Mouse (Mus musculus): ENCODE measurements around the gene Hdac9. TPM values are rescaled to one million over a fixed set of nuclear protein-coding genes. Genes with fewer than 3 reads are reported as not detected.

The Hdac9 gene
- polyA plus RNA-seq, 1 experiment from 2014 or later: 4.6 TPM

DNA sequence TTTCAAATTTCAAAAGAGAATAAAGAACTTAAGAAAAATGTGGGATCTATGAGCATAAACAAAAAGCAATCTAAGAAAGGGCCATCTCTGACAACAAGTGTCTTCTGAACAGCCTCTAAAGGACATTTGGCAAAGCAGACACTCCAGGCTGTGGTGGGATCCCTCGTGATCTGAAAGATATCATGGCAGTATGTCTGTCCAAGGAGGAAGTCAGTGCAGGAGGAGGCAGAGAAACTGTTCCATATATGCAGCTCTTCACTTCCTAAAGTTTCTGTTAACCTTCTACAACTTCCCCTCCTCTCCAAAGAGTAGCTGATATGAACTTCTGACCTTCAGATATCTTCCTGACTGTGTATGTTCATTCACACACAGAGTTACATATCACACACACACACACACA lies 220.2 kb downstream of the Hdac9 start:
- WGBS: 68% methylated on average over 1 of the region's 1 CpGs
- H3K4me2 ChIP-seq (ENCODE audit: low read depth, low read length): no peak overlapping the region
- no peaks in the 10 kb centered on the region for H3K4me1 ChIP-seq (ENCODE audit: control insufficient read depth, insufficient read depth, low read length)
- H3K4me3 ChIP-seq (replicated peaks; ENCODE audit: low read length): no peak overlapping the region
- no peak for ATAC-seq (ENCODE audit: insufficient read depth, low FRiP score)
- H3K27me3 ChIP-seq (ENCODE audit: control insufficient read depth, insufficient read depth, low read length): no peaks in the 10 kb centered on the region
- no peak overlapping the region for H3K27ac ChIP-seq (ENCODE audit: low read length)
- no peak overlapping the region for H3K9ac ChIP-seq (ENCODE audit: low read length)
- no peaks in the 10 kb centered on the region for H3K9me3 ChIP-seq (replicated peaks; ENCODE audit: control insufficient read depth, low read length)
- H3K36me3 ChIP-seq (ENCODE audit: control insufficient read depth, insufficient read depth, low read length): no peaks in the 10 kb centered on the region

DNA sequence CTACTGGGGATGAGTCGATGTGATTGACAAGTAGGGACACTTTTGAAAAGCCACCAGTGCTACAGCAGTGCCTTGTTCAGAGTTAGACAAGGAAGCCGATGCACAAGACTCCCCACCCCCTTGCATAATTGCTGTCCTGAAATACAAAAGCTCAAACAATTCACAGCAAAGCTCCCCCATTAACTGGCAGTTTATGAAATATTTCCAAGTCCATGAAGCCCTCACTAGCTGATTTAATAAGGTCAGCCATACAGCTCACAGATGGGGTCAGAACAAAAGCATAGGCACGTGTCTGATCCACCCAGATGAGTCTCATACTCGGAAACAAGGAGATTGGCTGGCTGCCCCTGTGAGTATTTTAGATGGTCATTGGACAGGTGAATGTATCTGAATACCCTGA lies 228.0 kb downstream of the Hdac9 start:
- Histone ChIP-seq H3K9me3 (replicated peaks; ENCODE audit: control insufficient read depth, low read length) (no peaks in the 10 kb centered on the region), H3K4me3 (replicated peaks; ENCODE audit: low read length) (no peak overlapping the region), H3K9ac (ENCODE audit: low read length) (no peak overlapping the region), H3K27me3 (ENCODE audit: control insufficient read depth, insufficient read depth, low read length) (no peaks in the 10 kb centered on the region), H3K36me3 (ENCODE audit: control insufficient read depth, insufficient read depth, low read length) (no peaks in the 10 kb centered on the region), H3K4me2 (ENCODE audit: low read depth, low read length) (no peak overlapping the region), H3K4me1 (ENCODE audit: control insufficient read depth, insufficient read depth, low read length) (no peaks in the 10 kb centered on the region), H3K27ac (ENCODE audit: low read length) (no peak overlapping the region)
- 61% methylated on average over 4 of the region's 4 CpGs for WGBS
- no peak for ATAC-seq (ENCODE audit: insufficient read depth, low FRiP score)

DNA sequence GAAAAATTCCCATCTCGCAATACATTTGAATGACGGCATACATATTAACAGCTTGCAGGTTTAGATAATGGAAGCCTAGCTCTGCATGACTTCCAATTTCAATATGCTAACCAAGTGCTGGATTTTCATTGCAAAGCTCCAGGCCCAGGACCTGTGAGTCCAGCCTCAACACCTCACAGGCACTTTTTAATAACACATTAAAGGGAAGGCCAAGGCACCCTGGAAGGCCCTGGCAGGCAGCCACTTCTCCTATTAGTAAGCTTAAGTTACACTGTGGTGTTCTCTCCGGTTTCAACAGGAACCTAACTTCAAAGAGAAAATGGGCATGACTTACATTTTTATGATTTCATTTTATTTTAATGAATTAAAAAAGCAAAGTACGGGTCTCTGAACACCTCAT lies 233.5 kb downstream of the Hdac9 start:
- ATAC-seq (ENCODE audit: insufficient read depth, low FRiP score): no peak
- WGBS: 58% methylated on average over 4 of the region's 4 CpGs
- Histone ChIP-seq H3K9me3 (replicated peaks; ENCODE audit: control insufficient read depth, low read length) (no peaks in the 10 kb centered on the region), H3K4me2 (ENCODE audit: low read depth, low read length) (no peak overlapping the region), H3K27ac (ENCODE audit: low read length) (no peak overlapping the region), H3K4me1 (ENCODE audit: control insufficient read depth, insufficient read depth, low read length) (no peaks in the 10 kb centered on the region), H3K36me3 (ENCODE audit: control insufficient read depth, insufficient read depth, low read length) (no peaks in the 10 kb centered on the region), H3K27me3 (ENCODE audit: control insufficient read depth, insufficient read depth, low read length) (no peaks in the 10 kb centered on the region), H3K4me3 (replicated peaks; ENCODE audit: low read length) (no peak overlapping the region), H3K9ac (ENCODE audit: low read length) (no peak overlapping the region)

DNA sequence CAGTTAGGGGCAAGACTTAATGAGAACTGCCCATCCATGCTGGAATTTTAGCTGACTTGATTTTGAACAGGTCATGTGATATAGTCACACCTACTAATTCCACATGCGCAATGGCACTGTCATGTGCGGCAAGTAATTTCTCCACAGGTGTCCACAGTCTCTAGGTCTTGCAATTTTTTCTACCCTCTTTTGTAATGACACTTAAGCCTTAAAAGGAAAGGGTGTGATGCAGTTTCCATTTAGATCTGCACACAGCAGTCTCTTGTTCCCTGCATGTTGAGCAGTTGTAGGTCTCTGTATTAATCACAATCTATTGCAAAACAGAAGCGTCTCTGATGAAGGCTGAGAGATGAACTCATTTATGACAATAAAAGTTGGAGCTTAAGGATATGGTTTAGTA lies 234.2 kb downstream of the Hdac9 start:
- no peak for ATAC-seq (ENCODE audit: insufficient read depth, low FRiP score)
- Histone ChIP-seq H3K4me2 (ENCODE audit: low read depth, low read length) (no peak overlapping the region), H3K4me3 (replicated peaks; ENCODE audit: low read length) (no peak overlapping the region), H3K4me1 (ENCODE audit: control insufficient read depth, insufficient read depth, low read length) (no peaks in the 10 kb centered on the region), H3K36me3 (ENCODE audit: control insufficient read depth, insufficient read depth, low read length) (no peaks in the 10 kb centered on the region), H3K9ac (ENCODE audit: low read length) (no peak overlapping the region), H3K9me3 (replicated peaks; ENCODE audit: control insufficient read depth, low read length) (no peaks in the 10 kb centered on the region), H3K27me3 (ENCODE audit: control insufficient read depth, insufficient read depth, low read length) (no peaks in the 10 kb centered on the region), H3K27ac (ENCODE audit: low read length) (no peak overlapping the region)
- WGBS: 89% methylated on average over 3 of the region's 3 CpGs

DNA sequence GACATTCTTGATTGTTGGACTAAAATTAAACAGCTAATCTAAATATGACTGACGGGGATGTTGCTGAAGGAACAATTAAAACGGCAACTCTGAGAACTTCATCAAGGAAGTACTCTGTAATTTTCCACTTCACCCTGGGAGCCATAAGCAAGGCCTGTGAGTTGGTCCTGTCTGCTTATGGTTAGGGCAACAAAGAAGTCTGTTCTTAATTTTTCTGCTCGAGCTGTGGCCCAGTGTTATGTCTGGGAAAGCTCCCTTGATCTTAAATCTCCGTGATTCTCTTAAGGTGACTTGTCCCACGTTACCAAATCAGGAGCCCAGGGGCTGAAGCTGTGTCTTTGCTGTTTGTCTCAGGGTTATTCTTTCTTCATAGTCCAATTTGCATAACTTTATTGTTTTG lies 236.3 kb downstream of the Hdac9 start:
- 62% methylated on average over 5 of the region's 5 CpGs for whole genome bisulfite sequencing
- ATAC-seq (ENCODE audit: insufficient read depth, low FRiP score): no peak
- no peak overlapping the region for H3K9ac ChIP-seq (ENCODE audit: low read length)

DNA sequence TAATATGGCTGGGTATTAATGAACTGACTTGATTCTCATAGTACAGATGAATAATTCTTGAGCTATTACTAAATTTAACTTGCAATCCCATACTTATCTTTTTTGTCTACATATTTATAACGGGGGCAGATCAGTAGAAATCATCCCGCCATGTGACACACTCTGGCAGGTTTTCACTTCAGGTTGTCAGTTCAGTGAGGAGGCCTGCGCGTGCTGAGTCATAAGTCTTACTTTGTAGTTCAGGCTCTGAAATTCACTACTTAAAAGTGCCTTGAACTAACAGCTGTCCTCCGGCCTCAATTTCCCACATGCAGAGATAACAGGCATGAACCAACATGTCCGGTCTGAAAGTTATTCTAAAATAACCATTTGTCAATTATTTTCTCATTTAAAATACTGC lies 239.8 kb downstream of the Hdac9 start:
- no peak for ATAC-seq (ENCODE audit: insufficient read depth, low FRiP score)
- no peaks in the 10 kb centered on the region for H3K4me1 ChIP-seq (ENCODE audit: control insufficient read depth, insufficient read depth, low read length)
- no peaks in the 10 kb centered on the region for H3K9me3 ChIP-seq (replicated peaks; ENCODE audit: control insufficient read depth, low read length)
- H3K4me3 ChIP-seq (replicated peaks; ENCODE audit: low read length): no peak overlapping the region
- no peaks in the 10 kb centered on the region for H3K27me3 ChIP-seq (ENCODE audit: control insufficient read depth, insufficient read depth, low read length)
- H3K27ac ChIP-seq (ENCODE audit: low read length): no peak overlapping the region
- 76% methylated on average over 6 of the region's 6 CpGs for WGBS
- no peaks in the 10 kb centered on the region for H3K36me3 ChIP-seq (ENCODE audit: control insufficient read depth, insufficient read depth, low read length)
- no peak overlapping the region for H3K4me2 ChIP-seq (ENCODE audit: low read depth, low read length)
- H3K9ac ChIP-seq (ENCODE audit: low read length): no peak overlapping the region

More for the DNA sequence above, 236.3 kb downstream of the Hdac9 start:
- H3K27me3 ChIP-seq (ENCODE audit: control insufficient read depth, insufficient read depth, low read length): no peaks in the 10 kb centered on the region
- H3K4me3 ChIP-seq (replicated peaks; ENCODE audit: low read length): no peak overlapping the region
- no peaks in the 10 kb centered on the region for H3K9me3 ChIP-seq (replicated peaks; ENCODE audit: control insufficient read depth, low read length)
- no peaks in the 10 kb centered on the region for H3K36me3 ChIP-seq (ENCODE audit: control insufficient read depth, insufficient read depth, low read length)
- H3K4me2 ChIP-seq (ENCODE audit: low read depth, low read length): no peak overlapping the region
- no peak overlapping the region for H3K27ac ChIP-seq (ENCODE audit: low read length)
- H3K4me1 ChIP-seq (ENCODE audit: control insufficient read depth, insufficient read depth, low read length): no peaks in the 10 kb centered on the region

DNA sequence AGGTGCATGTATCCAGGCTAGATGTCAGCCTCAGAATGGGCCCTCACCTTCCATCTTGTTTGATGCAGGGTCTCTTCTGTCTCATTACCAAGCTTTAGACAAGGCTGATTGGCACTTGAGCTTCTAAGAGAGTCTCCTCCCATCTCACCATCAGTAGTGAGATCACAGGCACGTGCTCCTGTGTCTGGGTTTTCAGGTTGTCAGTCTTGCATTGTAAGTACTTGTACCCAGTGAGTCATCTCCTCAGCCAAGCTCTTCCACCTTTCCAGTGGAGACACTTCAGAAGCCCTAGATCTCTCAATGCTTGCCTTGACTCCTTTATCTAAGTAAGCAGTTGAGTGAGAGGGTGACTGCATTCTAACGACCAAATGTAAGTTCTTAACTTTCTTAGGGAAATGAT lies 242.7 kb downstream of the Hdac9 start:
- no peaks in the 10 kb centered on the region for H3K4me1 ChIP-seq (ENCODE audit: control insufficient read depth, insufficient read depth, low read length)
- H3K9ac ChIP-seq (ENCODE audit: low read length): no peak overlapping the region
- H3K9me3 ChIP-seq (replicated peaks; ENCODE audit: control insufficient read depth, low read length): no peaks in the 10 kb centered on the region
- ATAC-seq (ENCODE audit: insufficient read depth, low FRiP score): no peak
- H3K4me3 ChIP-seq (replicated peaks; ENCODE audit: low read length): no peak overlapping the region
- H3K27me3 ChIP-seq (ENCODE audit: control insufficient read depth, insufficient read depth, low read length): no peaks in the 10 kb centered on the region
- H3K36me3 ChIP-seq (ENCODE audit: control insufficient read depth, insufficient read depth, low read length): no peaks in the 10 kb centered on the region
- WGBS: 63% methylated on average over 2 of the region's 2 CpGs
- no peak overlapping the region for H3K27ac ChIP-seq (ENCODE audit: low read length)
- no peak overlapping the region for H3K4me2 ChIP-seq (ENCODE audit: low read depth, low read length)

DNA sequence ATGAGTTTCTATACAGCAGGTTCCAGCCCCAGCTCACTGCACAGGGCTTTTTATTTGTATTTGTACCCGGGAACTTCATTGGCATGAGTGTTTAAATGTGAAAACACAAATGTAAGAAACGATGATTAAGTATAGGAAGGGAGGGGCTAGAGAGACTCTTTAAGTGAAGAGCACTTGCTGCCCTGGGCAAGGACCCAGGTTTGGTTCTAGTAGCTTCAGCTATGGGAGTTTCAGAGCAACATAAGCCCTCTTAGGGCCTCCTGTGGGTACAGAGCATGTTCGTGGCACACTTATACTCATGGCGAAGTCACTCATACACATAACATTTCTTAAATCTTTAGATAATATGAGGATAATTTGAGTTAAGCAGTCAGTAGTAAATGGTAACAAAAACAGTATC lies 243.4 kb downstream of the Hdac9 start:
- Histone ChIP-seq H3K9ac (ENCODE audit: low read length) (no peak overlapping the region), H3K4me2 (ENCODE audit: low read depth, low read length) (no peak overlapping the region), H3K4me1 (ENCODE audit: control insufficient read depth, insufficient read depth, low read length) (no peaks in the 10 kb centered on the region), H3K27me3 (ENCODE audit: control insufficient read depth, insufficient read depth, low read length) (no peaks in the 10 kb centered on the region), H3K27ac (ENCODE audit: low read length) (no peak overlapping the region), H3K36me3 (ENCODE audit: control insufficient read depth, insufficient read depth, low read length) (no peaks in the 10 kb centered on the region), H3K4me3 (replicated peaks; ENCODE audit: low read length) (no peak overlapping the region), H3K9me3 (replicated peaks; ENCODE audit: control insufficient read depth, low read length) (no peaks in the 10 kb centered on the region)
- no peak for ATAC-seq (ENCODE audit: insufficient read depth, low FRiP score)
- 88% methylated on average over 4 of the region's 4 CpGs for WGBS

DNA sequence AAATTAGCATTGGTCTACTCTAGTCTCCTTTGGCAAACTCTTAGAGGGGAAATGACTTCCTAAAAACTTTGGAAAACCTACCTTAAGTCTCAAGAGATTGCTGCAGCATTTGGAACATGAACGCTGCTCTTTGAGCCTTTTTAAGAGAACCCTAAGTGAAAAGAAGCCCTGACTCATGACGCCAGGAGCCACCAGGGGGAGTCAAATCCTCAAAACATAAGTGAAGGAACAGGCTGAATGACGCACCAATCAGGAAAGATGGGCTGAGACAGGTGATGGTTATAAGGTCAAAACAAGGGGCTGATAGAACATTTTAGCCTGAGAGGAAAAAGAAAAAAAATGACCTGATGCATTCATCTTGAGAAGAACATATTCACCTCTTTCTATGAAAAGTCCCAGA lies 252.1 kb downstream of the Hdac9 start:
- Histone ChIP-seq H3K36me3 (ENCODE audit: control insufficient read depth, insufficient read depth, low read length) (no peaks in the 10 kb centered on the region), H3K27ac (ENCODE audit: low read length) (no peak overlapping the region), H3K9ac (ENCODE audit: low read length) (no peak overlapping the region), H3K9me3 (replicated peaks; ENCODE audit: control insufficient read depth, low read length) (no peaks in the 10 kb centered on the region), H3K27me3 (ENCODE audit: control insufficient read depth, insufficient read depth, low read length) (no peaks in the 10 kb centered on the region), H3K4me1 (ENCODE audit: control insufficient read depth, insufficient read depth, low read length) (no peaks in the 10 kb centered on the region), H3K4me3 (replicated peaks; ENCODE audit: low read length) (no peak overlapping the region), H3K4me2 (ENCODE audit: low read depth, low read length) (no peak overlapping the region)
- 5% methylated on average over 3 of the region's 3 CpGs for WGBS
- ATAC-seq (ENCODE audit: insufficient read depth, low FRiP score): no peak

DNA sequence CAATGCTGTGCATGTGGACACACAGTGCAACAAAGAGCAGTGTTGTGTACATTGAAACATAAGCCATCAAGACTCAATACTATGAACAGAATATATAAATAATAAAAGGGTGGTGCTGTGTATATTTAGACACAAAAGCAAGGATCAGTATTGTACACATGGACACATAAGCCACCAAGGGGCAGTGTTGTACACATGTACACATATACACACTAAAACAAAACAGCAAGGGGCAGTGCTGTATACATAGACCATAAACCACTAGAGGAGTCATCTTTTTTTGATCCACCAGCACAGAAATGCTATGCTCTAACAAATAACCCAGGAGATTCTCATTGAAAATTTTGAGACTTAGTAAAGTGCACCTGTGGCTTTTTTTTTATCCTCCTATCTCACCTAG lies 255.5 kb downstream of the Hdac9 start:
- Histone ChIP-seq H3K27me3 (ENCODE audit: control insufficient read depth, insufficient read depth, low read length) (no peaks in the 10 kb centered on the region), H3K4me1 (ENCODE audit: control insufficient read depth, insufficient read depth, low read length) (no peaks in the 10 kb centered on the region), H3K27ac (ENCODE audit: low read length) (no peak overlapping the region), H3K9me3 (replicated peaks; ENCODE audit: control insufficient read depth, low read length) (no peaks in the 10 kb centered on the region), H3K36me3 (ENCODE audit: control insufficient read depth, insufficient read depth, low read length) (no peaks in the 10 kb centered on the region), H3K4me2 (ENCODE audit: low read depth, low read length) (no peak overlapping the region), H3K9ac (ENCODE audit: low read length) (no peak overlapping the region), H3K4me3 (replicated peaks; ENCODE audit: low read length) (no peak overlapping the region)
- no peak for ATAC-seq (ENCODE audit: insufficient read depth, low FRiP score)
